Mouse (Mus musculus): ENCODE data around the gene Il3. TPM values are rescaled to one million over a fixed set of nuclear protein-coding genes. Genes with fewer than 3 reads are reported as not detected.

The Il3 gene
- polyA plus RNA-seq, 1 experiment from 2014 or later = not detected

- DNase-seq (ENCODE audit: low spot score) (no peak), ATAC-seq (ENCODE audit: low FRiP score) (no peak)
- no peak overlapping the region for H3K9ac ChIP-seq
- WGBS = 87% methylated on average over 5 of the region's 5 CpGs
- no peaks in the 10 kb centered on the region for H3K36me3 ChIP-seq (replicated peaks; ENCODE audit: control insufficient read depth, insufficient read depth)
- H3K27me3 ChIP-seq (ENCODE audit: control insufficient read depth, insufficient read depth, low read length) = no peaks in the 10 kb centered on the region
- no peak overlapping the region for H3K4me2 ChIP-seq (replicated peaks)
- H3K27ac ChIP-seq = no peak overlapping the region
- no peaks in the 10 kb centered on the region for H3K4me1 ChIP-seq (replicated peaks; ENCODE audit: control insufficient read depth, insufficient read depth, low read length)
- no peak overlapping the region for H3K4me3 ChIP-seq (replicated peaks; ENCODE audit: low read length)
- H3K9me3 ChIP-seq (ENCODE audit: control insufficient read depth, low read length) = no peaks in the 10 kb centered on the region
These were observed 42.5 kb downstream of the Il3 start for GRCm38 (mm10) chr11:54224475-54224986.

GRCm38 (mm10) chr11:54223637-54224474 is 43.2 kb downstream of the Il3 start:
- no peaks in the 10 kb centered on the region for H3K4me1 ChIP-seq (replicated peaks; ENCODE audit: control insufficient read depth, insufficient read depth, low read length)
- no peaks in the 10 kb centered on the region for H3K27me3 ChIP-seq (ENCODE audit: control insufficient read depth, insufficient read depth, low read length)
- DNase-seq (ENCODE audit: low spot score) (no peak), ATAC-seq (ENCODE audit: low FRiP score) (no peak)
- H3K4me2 ChIP-seq (replicated peaks) = no peak overlapping the region
- H3K36me3 ChIP-seq (replicated peaks; ENCODE audit: control insufficient read depth, insufficient read depth) = no peaks in the 10 kb centered on the region
- no peak overlapping the region for H3K9ac ChIP-seq
- no peaks in the 10 kb centered on the region for H3K9me3 ChIP-seq (ENCODE audit: control insufficient read depth, low read length)
- WGBS = 87% methylated on average over 9 of the region's 9 CpGs
- no peak overlapping the region for H3K27ac ChIP-seq
- H3K4me3 ChIP-seq (replicated peaks; ENCODE audit: low read length) = no peak overlapping the region

GRCm38 (mm10) chr11:54219903-54220740 is 47.0 kb downstream of the Il3 start:
- Histone ChIP-seq H3K36me3 (replicated peaks; ENCODE audit: control insufficient read depth, insufficient read depth) (no peaks in the 10 kb centered on the region), H3K9ac (no peak overlapping the region), H3K4me1 (replicated peaks; ENCODE audit: control insufficient read depth, insufficient read depth, low read length) (no peaks in the 10 kb centered on the region), H3K4me2 (replicated peaks) (no peak overlapping the region), H3K27me3 (ENCODE audit: control insufficient read depth, insufficient read depth, low read length) (no peaks in the 10 kb centered on the region), H3K27ac (no peak overlapping the region), H3K9me3 (ENCODE audit: control insufficient read depth, low read length) (no peaks in the 10 kb centered on the region), H3K4me3 (replicated peaks; ENCODE audit: low read length) (no peak overlapping the region)
- WGBS = 65% methylated on average over 6 of the region's 6 CpGs
- DNase-seq (ENCODE audit: low spot score) (no peak), ATAC-seq (ENCODE audit: low FRiP score) (no peak)

GRCm38 (mm10) chr11:54219191-54219590 is 47.9 kb downstream of the Il3 start:
- no peak overlapping the region for H3K4me3 ChIP-seq (replicated peaks; ENCODE audit: low read length)
- no peak overlapping the region for H3K4me2 ChIP-seq (replicated peaks)
- H3K4me1 ChIP-seq (replicated peaks; ENCODE audit: control insufficient read depth, insufficient read depth, low read length) = no peaks in the 10 kb centered on the region
- H3K27me3 ChIP-seq (ENCODE audit: control insufficient read depth, insufficient read depth, low read length) = no peaks in the 10 kb centered on the region
- no peaks in the 10 kb centered on the region for H3K36me3 ChIP-seq (replicated peaks; ENCODE audit: control insufficient read depth, insufficient read depth)
- ATAC-seq (ENCODE audit: low FRiP score) (no peak), DNase-seq (ENCODE audit: low spot score) (no peak)
- 89% methylated on average over 1 of the region's 1 CpGs for WGBS
- H3K9me3 ChIP-seq (ENCODE audit: control insufficient read depth, low read length) = no peaks in the 10 kb centered on the region
- no peak overlapping the region for H3K9ac ChIP-seq
- H3K27ac ChIP-seq = no peak overlapping the region

- Histone ChIP-seq H3K27me3 (ENCODE audit: control insufficient read depth, insufficient read depth, low read length) (no peaks in the 10 kb centered on the region), H3K36me3 (replicated peaks; ENCODE audit: control insufficient read depth, insufficient read depth) (no peaks in the 10 kb centered on the region), H3K4me3 (replicated peaks; ENCODE audit: low read length) (no peak overlapping the region), H3K27ac (no peak overlapping the region), H3K4me2 (replicated peaks) (no peak overlapping the region), H3K9ac (no peak overlapping the region), H3K4me1 (replicated peaks; ENCODE audit: control insufficient read depth, insufficient read depth, low read length) (no peaks in the 10 kb centered on the region), H3K9me3 (ENCODE audit: control insufficient read depth, low read length) (no peaks in the 10 kb centered on the region)
- no peak for ATAC-seq (ENCODE audit: low FRiP score)
- 67% methylated on average over 7 of the region's 7 CpGs for WGBS
- DNase-seq (ENCODE audit: low spot score) = no peak
These were observed 49.7 kb downstream of the Il3 start for GRCm38 (mm10) chr11:54217384-54217783.

- H3K27me3 ChIP-seq (ENCODE audit: control insufficient read depth, insufficient read depth, low read length) = no peaks in the 10 kb centered on the region
- H3K9me3 ChIP-seq (ENCODE audit: control insufficient read depth, low read length) = no peaks in the 10 kb centered on the region
- H3K4me3 ChIP-seq (replicated peaks; ENCODE audit: low read length) = no peak overlapping the region
- no peak overlapping the region for H3K27ac ChIP-seq
- WGBS = 86% methylated on average over 6 of the region's 6 CpGs
- H3K4me1 ChIP-seq (replicated peaks; ENCODE audit: control insufficient read depth, insufficient read depth, low read length) = no peaks in the 10 kb centered on the region
- ATAC-seq (ENCODE audit: low FRiP score) = no peak
- H3K9ac ChIP-seq = no peak overlapping the region
- H3K4me2 ChIP-seq (replicated peaks) = no peak overlapping the region
- no peaks in the 10 kb centered on the region for H3K36me3 ChIP-seq (replicated peaks; ENCODE audit: control insufficient read depth, insufficient read depth)
- no peak for DNase-seq (ENCODE audit: low spot score)
These were observed 51.0 kb downstream of the Il3 start for GRCm38 (mm10) chr11:54216091-54216490.

Other genes starting within 250 kb of the Il3 start
- gene Slc22a4, start 239.2 kb downstream of the Il3 start, polyA plus RNA-seq (2014; fragmentation: Nextera tagmentation; extraction: Ambion mirVana) = 3.4 and 4.0 TPM in 2 replicates
- 26.3 and 30.0 TPM in 2 replicates for gene Pdlim4, start 198.3 kb downstream of the Il3 start, polyA plus RNA-seq (2014; fragmentation: Nextera tagmentation; extraction: Ambion mirVana)
- 8.9 and 10.4 TPM in 2 replicates for gene P4ha2, start 167.2 kb downstream of the Il3 start, polyA plus RNA-seq (2014; fragmentation: Nextera tagmentation; extraction: Ambion mirVana)
- not detected in 2 replicates for gene Csf2, start 17.6 kb downstream of the Il3 start, polyA plus RNA-seq (2014; fragmentation: Nextera tagmentation; extraction: Ambion mirVana)
- 42.4 and 44.2 TPM in 2 replicates for gene Acsl6, start 36.5 kb upstream of the Il3 start, polyA plus RNA-seq (2014; fragmentation: Nextera tagmentation; extraction: Ambion mirVana)
- gene Meikin, start 103.4 kb upstream of the Il3 start, polyA plus RNA-seq (2014; fragmentation: Nextera tagmentation; extraction: Ambion mirVana) = not detected in 2 replicates
- 14.2 TPM in 2 replicates for gene Fnip1, start 170.9 kb upstream of the Il3 start, polyA plus RNA-seq (2014; fragmentation: Nextera tagmentation; extraction: Ambion mirVana)